Mouse (Mus musculus) G1E (cell line): Measurements from ENCODE around the gene Hspb9.
A peak's percentile ranks its signal among the peaks of the same experiment; 100 is the strongest.

Source experiments
- CTCF ChIP-seq: IDR thresholded peaks from 2 replicates; pipeline ENCODE4 v1.5.1; 2012; ENCODE audit warnings: low read depth, low read length, inconsistent platforms, mixed read lengths
- GATA1 ChIP-seq: IDR thresholded peaks from 2 replicates; pipeline ENCODE4 v1.6.1; 2012; ENCODE audit warnings: borderline replicate concordance, low read length, inconsistent platforms, mixed read lengths
- GATA2 ChIP-seq: IDR thresholded peaks from 2 replicates; pipeline ENCODE4 v1.6.1; 2012; ENCODE audit warnings: low read depth, low read length, inconsistent platforms, borderline replicate concordance

DNA sequence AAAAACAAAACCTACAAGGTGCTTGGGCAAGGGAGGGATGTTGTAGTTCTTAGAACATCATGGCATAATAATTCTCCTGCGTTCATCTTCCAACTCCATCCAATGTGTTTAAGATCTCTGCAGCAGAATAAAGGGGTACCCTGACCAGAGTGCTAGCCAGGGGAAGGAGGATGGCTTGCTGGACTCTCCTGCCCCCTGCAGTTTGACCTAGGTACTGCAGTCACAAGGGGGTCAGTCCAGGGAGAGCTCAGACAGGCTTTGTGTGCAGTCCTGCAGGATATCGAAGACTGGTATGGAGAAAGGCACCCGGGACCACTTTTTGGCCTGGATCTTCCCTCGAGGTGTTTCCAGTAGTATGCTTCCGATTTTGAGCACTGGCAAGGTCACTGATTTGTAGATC is 18.7 kb upstream of the Hspb9 start:
- TF ChIP-seq CTCF, result peak; percentile 91
- TF ChIP-seq GATA1, result no peak
- no peak for TF ChIP-seq GATA2
